Mouse (Mus musculus): Measurements from ENCODE around the gene Fam219a.
A peak's percentile ranks its signal among the peaks of the same experiment; 100 is the strongest.

The Fam219a gene

DNA sequence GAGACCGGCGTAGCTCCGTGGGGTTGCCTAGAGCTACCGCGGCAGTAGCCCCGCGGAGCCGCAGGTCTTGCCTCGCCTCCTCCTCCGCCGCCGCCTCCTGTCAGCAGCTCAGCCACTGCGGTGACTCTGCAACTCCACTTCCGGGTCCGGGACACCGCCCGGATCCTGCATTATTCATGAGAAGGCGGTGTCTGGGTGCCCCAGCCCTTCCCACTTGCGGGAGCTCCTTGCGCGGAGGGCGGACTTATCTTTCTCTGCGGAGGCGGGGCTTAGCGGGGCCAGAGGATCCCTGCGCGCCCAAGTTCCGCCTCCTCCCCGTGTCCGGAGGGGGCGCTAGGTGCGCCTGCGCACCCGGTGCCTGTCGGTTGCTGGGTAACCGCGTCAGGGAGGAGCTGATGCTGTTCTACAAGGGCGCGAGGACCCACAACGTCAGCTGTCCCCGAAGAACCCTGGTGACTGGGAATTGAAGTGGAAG is at the start of gene Fam219a, which contains the start of gene Dnaic1:
Fam219a (minus strand) TSS at position 128 of the 475 bp plus-strand sequence.
Dnaic1 (plus strand) TSS at position 365 of the 475 bp plus-strand sequence.
- peak; percentile 99 for DNase-seq (ENCODE audit: low spot score)

DNA sequence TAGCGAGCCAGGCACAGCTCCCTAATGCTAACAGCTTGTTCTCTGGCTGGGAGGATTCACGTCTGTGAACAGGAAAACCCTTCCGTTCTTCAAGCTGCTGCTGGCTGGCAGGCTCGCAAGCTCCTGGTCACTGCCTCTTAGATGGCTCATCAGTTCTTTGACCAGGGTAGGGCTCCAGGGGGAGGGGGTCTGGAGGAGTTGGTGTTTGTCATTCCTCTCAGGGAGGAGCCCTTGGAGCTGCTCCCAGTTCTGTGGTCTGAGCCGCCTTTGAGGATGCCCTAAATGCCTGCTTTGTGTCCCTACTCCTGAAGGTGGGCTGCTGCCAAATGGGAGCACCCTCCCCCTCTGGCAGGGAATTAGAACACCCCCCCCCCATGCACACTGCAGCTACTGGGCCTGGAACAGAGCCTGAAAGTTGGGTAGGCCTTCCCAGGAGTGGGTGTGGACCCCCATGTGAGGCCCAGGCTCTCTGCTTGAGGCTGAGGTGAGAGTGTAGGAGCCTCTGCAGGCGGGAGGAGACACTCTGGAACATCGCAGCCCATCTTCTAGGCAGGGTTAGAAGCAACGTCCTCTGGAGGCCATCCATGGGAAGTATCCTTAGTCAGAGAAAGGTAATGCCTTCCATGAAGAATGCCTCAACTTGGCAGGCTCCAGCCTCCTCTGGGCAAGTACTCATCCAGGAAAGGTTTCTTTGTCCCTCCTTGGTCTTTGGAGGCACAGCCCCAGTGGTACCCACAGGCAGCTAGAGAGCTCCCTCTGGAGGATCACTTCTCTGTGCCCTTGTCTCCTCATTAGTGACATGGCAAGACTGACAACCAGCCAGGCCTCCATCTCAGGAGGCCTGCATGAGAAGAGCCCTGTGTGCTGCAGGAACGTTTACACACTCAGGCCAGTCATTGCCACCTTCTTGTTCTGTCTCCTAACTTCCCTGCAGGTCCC is 46.6 kb upstream of the Fam219a start:
- peak; percentile 42 for DNase-seq (ENCODE audit: low spot score)

DNA sequence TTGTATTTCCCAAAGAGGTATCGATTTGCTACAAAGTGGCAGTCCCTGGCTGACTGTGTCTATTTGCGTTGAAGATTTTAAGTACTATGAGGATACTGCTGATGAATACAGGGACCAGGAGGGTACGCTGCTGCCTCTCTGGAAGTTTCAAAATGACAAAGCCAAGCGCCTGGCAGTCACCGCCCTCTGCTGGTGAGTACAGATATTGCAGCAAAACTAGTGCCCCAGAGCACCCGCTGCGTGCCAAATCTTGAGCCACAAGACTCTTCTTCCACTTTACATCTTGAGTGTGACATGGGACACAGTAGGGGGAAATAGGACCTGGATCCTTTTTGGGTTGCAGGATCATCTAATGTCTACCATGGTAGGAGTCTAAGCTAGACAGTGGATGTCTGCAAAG is 44.8 kb upstream of the Fam219a start:
- peak; percentile 73 for DNase-seq (ENCODE audit: low spot score)

DNA sequence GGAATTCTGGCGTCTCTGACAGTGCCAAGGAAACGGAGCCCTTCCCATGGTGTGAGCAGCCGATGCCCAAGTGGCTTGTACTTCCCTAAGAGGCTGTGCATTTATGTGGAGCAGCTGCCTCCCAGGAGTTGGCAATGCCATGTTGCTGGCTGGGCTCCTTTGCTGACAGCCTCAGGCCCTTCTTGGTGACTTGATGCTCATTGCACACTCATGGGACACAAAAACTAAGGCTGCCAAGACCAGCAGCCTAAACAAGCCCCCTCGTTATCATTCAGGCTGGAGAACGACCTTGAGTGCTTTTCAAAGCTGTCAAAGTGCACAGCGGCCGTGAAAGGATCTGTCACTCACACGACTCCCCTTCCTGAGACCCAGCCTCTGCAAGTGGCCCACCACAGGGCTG is 42.8 kb upstream of the Fam219a start:
- no peak for DNase-seq (ENCODE audit: low spot score)

DNA sequence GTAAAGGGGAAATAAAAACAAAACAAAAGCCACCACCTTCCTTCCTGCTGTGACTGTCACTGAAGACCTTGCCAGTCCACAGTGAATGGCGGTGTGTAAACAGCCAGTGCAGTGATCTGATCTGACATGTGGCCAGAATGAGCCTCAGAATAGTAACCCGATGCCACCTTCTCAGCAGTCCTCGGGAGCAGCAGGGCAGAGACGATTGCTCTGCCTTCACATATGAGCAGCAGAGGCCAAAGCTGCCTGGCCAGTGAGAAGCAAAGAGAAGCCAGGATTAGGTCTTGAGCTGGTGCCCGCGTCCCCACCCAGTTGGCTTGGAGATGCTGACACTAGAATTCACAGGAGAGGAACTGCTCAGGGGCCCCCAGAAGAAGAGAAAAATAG is 41.2 kb upstream of the Fam219a start:
- DNase-seq (ENCODE audit: low spot score), result peak; percentile 39

DNA sequence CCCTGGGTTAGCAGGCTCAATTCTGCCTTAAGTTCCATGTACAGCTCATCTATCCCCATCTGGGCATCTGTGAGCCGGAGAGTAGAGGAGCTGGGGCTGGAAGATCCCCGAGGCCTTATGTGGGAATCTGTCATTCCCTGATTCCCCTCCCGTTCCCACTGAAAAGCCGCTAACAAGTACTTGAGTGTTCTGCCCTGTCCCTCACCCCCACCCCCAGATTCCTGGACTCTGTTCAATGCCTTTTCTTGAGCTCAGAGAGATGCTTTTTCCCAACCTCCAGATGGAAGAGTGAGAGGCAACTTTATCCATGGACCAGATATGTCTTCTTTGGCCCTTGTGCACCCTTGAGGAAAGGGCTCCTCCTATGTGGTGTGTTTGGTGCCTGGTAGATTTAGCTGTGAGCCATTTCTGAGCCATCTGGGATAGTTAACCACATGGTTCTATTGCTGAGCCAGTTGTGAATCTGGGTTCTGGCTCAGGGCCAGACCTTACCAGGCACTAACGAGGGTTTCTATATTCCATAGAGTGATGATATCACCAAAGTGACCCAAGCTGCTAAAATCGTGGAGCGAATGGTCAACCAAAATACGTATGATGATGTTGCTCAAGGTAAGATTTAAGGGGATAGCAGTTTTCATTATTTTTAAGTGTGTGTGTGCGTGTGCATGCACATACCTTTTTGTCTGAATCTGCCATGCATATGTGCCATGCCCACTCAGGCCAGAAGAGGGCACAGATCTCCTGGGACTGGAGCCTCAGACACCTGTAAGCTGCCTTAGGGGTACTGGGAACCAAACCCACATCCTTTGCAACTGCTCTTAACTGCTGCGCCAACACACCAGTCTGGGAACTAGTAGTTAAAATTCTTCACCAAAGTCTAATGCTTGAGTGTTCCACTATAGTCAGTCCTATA is 40.6 kb upstream of the Fam219a start:
- DNase-seq (ENCODE audit: low spot score), result no peak

DNA sequence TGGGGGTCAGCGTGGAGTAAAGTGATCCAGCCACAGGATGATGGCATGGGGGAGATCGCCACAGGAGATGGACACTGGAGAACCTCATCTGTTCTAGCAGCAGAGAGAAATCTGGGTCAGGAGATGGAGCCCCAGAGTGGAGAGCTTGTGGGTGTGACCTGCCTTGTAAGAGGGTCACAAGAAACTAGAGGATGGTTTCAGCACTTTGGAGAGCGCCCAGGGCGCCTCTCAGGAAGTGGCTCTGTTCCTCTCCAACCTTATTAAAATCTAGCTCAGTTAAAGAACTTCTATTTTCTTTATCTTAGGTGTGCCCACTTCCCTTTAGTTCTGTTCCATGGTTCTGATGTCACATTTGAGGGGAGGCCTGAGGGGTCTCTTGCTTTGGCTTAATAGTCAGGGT is 37.4 kb upstream of the Fam219a start:
- peak; percentile 38 for DNase-seq (ENCODE audit: low spot score)

DNA sequence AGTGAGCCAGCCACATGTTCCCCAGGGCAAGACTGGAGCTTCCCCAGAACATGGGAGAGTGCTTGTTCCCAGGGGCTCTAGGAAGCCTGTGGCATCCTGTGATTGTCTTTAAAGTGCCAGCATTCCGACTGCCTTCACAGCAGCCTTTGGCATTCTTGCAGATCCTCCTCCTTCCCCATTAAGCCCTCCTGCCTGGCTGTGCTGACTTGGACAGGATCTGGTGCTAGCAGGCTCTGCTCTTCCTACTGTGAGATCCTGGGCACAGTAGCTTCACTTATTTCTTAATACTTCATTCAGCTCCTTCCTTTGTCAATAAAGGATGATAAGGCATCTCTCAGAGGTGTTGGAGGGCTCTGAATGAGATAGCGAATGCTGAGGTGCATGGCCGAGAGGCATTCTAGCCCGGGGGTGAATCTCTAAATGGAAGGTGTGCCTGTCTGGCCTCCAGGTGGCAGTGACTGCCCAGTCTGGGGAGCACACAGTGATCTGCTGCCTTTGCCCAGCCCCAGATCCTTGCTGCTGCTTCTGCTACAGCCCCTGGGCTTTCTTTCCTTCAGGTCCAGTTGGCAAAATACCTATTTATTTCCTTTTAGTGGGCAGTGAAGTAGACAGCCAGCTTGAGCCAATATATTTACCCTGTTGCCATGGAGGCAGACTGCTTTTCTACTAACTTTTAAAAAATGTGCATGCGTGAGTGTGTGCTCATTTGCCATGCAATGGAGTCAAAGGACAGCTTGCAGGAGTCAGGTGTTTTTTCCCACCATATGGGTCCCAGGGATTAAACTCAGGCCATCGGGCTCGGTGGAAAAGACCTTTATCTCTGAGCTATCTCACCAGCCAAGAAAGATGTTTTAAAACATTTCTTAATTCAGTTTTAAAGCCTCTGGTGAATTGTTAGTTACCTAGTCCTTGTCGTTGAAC is 35.4 kb upstream of the Fam219a start:
- DNase-seq (ENCODE audit: low spot score), result no peak

DNA sequence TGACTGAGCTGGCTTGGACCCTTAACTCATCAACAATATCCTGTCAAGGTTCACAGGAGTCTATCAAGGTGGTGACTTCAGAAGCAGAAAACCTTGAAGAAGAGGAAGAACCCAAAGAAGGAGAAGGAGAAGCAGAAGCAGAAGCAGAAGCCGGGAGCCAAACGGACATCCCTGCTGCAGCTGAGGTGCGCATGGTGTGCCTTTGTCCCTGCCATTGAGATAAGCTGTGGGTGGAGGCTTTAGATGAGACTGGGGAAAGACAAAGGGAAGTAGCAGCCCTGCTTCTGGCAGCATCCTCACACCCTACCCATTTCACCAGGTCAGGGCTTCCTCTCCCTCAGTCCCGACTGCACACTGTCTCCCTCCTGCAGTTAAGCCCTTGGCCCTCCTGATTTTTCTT is 33.5 kb upstream of the Fam219a start:
- no peak for DNase-seq (ENCODE audit: low spot score)

DNA sequence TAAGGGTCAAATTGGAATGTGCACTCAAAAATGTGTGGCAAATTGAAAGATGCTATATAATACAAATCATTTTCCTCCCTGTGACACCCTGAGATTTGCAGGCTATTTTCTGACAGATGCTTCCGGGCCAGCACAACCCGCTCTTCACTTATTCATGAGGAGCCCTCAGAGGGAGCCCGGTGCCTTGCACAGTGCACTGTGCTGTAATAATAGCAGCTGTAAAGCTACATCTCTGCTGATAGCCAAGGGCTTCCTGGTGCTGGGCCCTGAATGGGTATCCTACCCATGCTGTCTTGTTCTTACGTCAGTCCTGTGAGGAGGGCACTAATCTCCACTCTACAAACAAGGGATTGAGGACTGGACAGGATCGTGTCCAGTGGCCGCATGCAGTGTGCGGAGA is 14.0 kb upstream of the Fam219a start:
- no peak for DNase-seq (ENCODE audit: low spot score)

DNA sequence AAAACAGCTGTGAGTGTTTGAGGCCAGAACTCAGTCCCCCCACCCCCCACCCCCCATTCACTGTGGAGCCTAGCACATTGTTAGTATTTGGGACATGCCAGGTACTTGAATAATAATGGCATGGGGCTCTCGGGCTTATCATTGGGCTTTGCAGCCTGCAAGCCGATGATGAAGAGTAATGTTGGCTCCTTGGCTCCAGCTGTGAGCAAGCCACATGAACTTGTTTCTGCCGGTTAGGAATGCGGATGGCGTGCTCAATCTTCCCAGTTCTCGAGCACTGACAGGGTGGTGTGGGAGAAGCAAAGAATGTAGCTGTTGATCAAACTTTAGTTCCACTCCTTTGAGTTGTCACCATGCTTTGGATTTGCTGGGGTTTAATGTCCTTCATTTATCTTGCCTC is 6.6 kb upstream of the Fam219a start:
- DNase-seq (ENCODE audit: low spot score), result no peak

DNA sequence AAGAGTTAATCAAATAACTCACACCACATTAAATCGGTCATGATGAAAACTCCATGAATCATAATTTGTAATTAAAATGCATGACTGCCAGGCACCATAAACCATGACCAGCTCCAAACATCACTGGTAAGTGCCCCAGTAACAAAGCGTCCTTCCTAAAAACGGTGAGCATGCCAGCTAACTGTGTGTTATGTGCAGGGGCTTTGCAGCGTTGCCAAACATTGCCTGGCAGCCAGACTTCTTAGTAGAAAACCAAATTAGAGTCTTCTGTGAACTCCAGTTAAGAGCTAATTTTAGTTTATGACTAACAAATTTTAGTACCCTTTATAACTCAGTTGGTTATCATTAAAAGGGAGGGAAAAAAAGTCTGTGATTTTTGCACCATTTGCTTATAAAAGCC is 4.2 kb upstream of the Fam219a start:
- no peak for DNase-seq (ENCODE audit: low spot score)

DNA sequence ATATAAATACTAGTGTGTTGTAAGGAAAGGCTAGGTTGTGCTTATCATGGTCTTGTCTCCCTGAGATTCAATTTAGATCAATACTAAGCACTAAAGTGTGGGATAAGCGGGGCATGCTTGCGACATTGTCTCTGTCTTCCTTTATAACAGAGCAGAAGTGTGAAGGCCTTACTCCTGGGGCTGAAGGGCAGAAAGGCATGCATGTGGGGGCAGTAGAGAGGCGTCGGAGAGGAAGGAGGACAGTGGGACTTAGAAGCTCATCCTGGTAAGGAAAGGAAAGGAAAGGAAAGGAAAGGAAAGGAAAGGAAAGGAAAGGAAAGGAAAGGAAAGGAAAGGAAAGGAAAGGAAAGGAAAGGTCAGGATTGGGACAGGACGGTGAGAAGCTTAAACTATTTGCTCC is 2.2 kb upstream of the Fam219a start:
- no peak for DNase-seq (ENCODE audit: low spot score)

DNA sequence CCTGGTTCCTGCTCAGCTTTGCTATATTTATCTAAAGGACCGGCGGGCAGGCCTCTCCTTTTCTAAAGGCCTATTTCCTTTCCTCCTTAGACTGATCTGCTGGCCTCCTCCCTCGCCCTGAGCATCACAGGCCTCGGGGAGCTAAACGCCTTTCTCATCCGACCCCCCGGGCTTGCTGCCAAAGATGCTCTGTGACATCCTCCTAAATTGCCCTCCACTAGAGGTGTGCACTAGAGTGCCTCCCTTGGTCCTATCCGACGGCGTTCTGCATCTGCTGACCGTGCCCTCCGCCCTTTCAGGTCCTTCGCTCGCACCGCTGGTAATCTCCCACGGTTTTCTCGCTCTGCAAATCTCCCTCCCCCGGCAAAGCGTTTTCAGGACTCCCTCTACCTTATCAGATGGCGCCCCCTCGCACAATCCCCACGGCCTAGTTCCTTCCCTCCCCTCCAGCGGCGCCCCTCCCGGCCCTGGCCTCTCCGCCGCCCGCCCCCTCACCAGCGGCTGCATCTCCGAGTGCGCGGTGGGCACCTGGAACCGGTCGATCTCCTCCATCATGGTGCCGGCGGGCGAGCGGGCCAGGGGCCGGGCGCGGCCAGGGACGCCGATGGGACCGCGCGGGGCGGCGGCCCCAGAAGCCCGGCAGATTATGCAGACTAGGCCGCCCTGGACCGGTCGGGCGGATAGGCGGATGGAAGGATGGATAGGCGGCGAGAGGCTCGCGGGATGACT is 492 bp downstream of the Fam219a start:
- DNase-seq (ENCODE audit: low spot score), result peak; percentile 21

DNA sequence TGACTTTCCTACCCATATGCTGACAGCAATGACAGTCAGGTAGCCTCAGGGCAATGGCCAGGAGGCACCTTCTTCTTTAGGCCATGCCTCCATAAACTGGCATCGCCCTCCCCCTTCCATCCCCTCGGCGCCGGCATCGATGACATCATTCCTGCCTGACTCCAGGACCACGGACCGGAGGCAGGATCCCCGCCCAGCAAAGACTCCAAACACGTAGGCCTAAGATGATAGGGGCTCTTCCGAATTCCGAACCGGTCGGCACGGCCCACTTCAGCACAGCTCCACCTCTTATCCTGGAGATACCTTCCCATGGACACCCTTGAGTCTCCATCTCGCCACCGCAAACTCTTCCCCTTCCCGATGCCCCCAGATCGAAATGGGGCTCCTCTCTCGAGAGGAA is 1.1 kb downstream of the Fam219a start:
- peak; percentile 69 for DNase-seq (ENCODE audit: low spot score)

DNA sequence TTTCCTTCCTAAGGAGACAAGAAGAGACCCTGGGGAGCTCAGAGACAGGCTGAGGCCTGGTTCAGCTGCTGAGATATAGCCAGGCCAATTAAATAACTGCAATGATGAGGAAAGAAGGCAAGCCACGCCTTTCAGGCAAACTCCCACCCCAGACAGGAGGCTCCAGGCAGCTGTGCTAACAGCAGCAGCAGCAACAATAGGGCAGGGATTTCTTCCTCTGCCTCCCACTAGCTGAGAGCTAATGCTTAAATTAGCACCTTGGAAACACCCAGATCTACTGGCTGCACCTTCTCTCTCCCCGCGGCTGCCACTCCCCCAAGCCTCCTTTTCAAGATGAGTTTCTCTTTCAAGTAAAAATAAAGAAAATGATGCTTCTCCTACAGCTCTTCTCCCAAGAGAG is 3.2 kb downstream of the Fam219a start:
- DNase-seq (ENCODE audit: low spot score), result no peak

DNA sequence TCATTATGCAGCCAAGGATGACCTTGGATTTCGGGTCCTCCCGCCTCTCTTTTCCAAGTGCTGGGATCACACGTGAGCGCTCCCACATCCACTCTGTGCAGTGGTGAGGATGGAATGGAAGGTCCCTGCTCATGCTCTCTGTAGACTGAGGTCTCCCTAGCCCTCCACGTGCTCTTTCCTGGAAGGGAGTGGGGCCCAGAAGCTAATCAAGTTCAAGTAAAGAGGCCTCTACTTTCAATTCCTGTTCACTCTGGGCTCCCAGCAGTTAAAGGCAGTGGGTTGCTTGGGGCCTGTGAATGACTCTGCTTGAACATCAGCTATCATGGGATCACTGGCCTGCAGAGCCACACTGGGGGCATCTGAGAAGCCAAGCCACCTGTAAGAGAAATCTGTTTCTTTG is 6.0 kb downstream of the Fam219a start:
- DNase-seq (ENCODE audit: low spot score), result no peak

DNA sequence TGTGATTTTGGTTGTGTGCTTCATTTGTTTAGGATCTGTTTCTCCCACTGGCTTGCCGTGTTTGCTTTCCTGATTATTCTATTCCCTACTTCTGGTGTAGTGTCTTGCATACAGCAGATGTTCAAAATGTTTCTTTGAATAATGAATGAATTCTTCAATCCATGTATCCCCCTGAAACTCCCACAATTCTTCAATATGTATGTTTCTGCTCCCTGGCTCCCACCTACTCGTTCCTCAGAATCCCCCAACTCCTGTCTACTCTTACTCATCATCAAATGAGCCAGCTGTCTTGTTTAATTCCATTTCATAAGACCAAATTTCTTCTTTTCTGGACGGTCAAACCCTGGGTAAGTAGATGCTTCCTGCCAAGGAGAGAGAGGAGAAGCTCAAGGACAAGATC is 12.2 kb downstream of the Fam219a start:
- no peak for DNase-seq (ENCODE audit: low spot score)

DNA sequence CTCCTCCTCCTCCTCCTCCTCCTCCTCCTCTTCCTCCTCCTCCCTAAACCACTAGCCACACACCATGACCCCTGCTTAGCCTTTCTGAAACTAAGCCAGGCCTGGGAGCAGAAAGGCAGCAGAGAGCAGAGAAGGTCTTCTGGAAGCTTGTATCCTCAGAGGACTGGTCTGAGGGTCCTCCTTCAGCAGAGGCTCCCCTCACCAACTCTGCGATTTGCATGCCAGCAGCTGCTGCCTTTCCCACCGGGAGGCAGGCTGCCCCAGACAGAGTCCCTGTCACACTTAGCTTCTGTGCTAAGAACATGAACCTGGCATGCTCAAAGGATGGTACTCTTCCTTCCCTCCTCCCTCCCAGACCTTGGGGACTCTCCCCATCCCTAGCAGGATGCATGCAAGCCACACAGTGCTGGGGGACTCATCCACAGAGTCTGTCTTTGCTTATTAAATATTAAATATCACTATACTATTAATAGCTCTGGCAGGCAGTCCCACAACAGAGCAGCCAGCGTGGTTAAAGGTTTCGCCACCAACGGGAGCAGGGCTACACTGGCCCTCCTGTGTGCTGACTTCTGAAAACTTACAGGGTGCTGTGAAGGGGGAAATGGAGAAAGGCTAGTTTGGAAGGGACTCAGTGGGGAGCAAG is 12.9 kb downstream of the Fam219a start:
- no peak for DNase-seq (ENCODE audit: low spot score)

DNA sequence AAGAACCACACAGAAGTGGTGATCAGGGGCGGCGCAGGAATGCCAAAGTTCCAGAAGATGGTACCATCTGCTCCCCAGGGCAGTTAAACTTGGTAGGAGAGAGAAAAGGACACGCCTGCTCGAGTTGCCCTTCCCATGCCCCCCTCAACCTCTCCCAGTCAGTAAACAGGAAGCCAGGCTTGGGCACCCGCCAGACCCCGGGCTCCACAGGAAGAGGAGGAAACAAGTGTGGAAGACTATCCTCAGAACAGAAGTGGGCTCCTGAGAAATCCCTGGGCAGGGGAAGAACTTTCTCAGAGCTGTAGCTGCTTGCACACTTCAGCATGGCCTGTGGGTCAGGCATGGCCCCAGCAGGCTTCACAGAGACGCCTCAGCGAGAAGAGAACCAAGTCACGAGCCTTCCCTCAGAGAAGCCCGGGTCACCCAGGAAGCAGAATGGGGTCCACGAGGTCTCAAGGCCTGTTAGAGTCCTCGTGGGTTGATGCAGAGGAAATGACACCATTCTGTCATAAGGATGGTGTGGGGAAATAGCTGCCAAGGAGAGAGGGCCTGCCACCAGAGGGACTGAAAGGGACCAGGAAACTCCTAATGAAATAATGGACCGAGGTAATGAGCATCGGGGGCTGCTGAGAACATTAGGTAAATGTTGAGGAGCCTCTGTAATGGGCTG is 14.2 kb downstream of the Fam219a start:
- peak; percentile 90 for DNase-seq (ENCODE audit: low spot score)

Measured in lung, postnatal 25 days (tissue).